ENCODE assay signal across 25 mouse cellular contexts in the genomic region with DNA sequence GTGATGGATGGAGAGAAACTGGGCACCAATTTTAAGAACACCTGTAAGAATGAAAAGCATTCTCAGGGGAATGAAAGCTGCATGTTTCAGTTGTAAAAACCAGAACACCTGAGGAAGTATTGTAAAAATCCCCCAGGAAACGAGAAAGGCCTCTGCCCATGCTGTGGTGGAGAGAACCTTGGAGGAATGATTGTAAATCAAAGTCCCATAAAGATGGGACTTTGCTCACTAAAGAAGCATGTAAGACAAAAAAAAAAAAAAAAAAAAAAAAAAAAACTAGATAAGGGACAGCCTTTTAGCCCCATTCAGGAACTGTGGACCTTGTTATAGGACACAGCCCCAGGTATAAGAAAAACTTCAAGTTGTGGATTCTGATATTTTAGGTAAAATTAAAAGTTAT. TPM values are rescaled to one million over a fixed set of nuclear protein-coding genes. Genes with fewer than 3 reads are reported as not detected.
DNase-seq lines count a peak whose midpoint lies in the region; ATAC-seq and TF ChIP-seq lines count a peak whose summit lies in the region.
"Had no signal": no experiment of that assay in that cellular context is flagged by ENCODE, and none has a peak within 500 bp of the region (broad histone marks: within the 10 kb centered on the region; RNA-seq: fewer than 3 reads in every experiment).

No protein-coding gene starts in this region.

- no peak overlapping the region for H3K9ac ChIP-seq in intestine, embryonic 15.5 days
- H3K9ac ChIP-seq in intestine, postnatal 0 days (ENCODE audit: low read depth, low read length): no peak overlapping the region
- H3K9ac ChIP-seq in midbrain, embryonic 14.5 days (replicated peaks; ENCODE audit: low read length): no peak overlapping the region
- H3K9ac ChIP-seq: embryonic facial prominence, embryonic 12.5 days; forebrain, embryonic 13.5 days; forebrain, embryonic 15.5 days had no signal

- 36% methylated on average over 1 of the region's 1 CpGs for WGBS in intestine, embryonic 15.5 days
- WGBS in intestine, postnatal 0 days: 27% methylated on average over 1 of the region's 1 CpGs
- 53% methylated on average over 1 of the region's 1 CpGs for WGBS in midbrain, embryonic 14.5 days

- H3K36me3 ChIP-seq in intestine, embryonic 15.5 days: no peaks in the 10 kb centered on the region
- H3K36me3 ChIP-seq in intestine, postnatal 0 days (ENCODE audit: control insufficient read depth, insufficient read depth): no peaks in the 10 kb centered on the region
- no peaks in the 10 kb centered on the region for H3K36me3 ChIP-seq in midbrain, embryonic 14.5 days (ENCODE audit: control insufficient read depth, insufficient read depth, low read length)
- H3K36me3 ChIP-seq: embryonic facial prominence, embryonic 10.5 days; embryonic facial prominence, embryonic 12.5 days; forebrain, embryonic 15.5 days; G1E had no signal

- no peak for TF ChIP-seq CTCF in intestine, postnatal 0 days (IDR thresholded peaks at IDR 0.05; ENCODE audit: low read depth)

- peak; percentile 84 for ATAC-seq in intestine, embryonic 15.5 days
- ATAC-seq in intestine, postnatal 0 days: peak; percentile 94
- ATAC-seq in midbrain, embryonic 14.5 days (ENCODE audit: low FRiP score, low TSS enrichment): no peak
- ATAC-seq: activated CD4-positive, CD25-positive, alpha-beta regulatory T cell, adult 4 months; forebrain, embryonic 13.5 days; forebrain, embryonic 15.5 days; Patski had no signal

- no peaks in the 10 kb centered on the region for H3K4me1 ChIP-seq in intestine, embryonic 15.5 days (replicated peaks)
- no peaks in the 10 kb centered on the region for H3K4me1 ChIP-seq in intestine, postnatal 0 days (replicated peaks; ENCODE audit: control insufficient read depth, insufficient read depth, low read length)
- H3K4me1 ChIP-seq in midbrain, embryonic 14.5 days (ENCODE audit: control insufficient read depth, insufficient read depth, low read length): no peaks in the 10 kb centered on the region
- H3K4me1 ChIP-seq: embryonic facial prominence, embryonic 10.5 days; embryonic facial prominence, embryonic 12.5 days; forebrain, embryonic 13.5 days; forebrain, embryonic 15.5 days had no signal

- no peaks in the 10 kb centered on the region for H3K9me3 ChIP-seq in intestine, embryonic 15.5 days
- no peaks in the 10 kb centered on the region for H3K9me3 ChIP-seq in intestine, postnatal 0 days (ENCODE audit: control insufficient read depth)
- H3K9me3 ChIP-seq in midbrain, embryonic 14.5 days (ENCODE audit: control insufficient read depth, low read length): no peaks in the 10 kb centered on the region
- H3K9me3 ChIP-seq: embryonic facial prominence, embryonic 10.5 days; embryonic facial prominence, embryonic 12.5 days; forebrain, embryonic 13.5 days; forebrain, embryonic 15.5 days; G1E had no signal

- H3K4me2 ChIP-seq in intestine, embryonic 15.5 days (replicated peaks): no peak overlapping the region
- H3K4me2 ChIP-seq in intestine, postnatal 0 days (replicated peaks; ENCODE audit: low read depth): no peak overlapping the region
- no peak overlapping the region for H3K4me2 ChIP-seq in midbrain, embryonic 14.5 days (ENCODE audit: low read length)
- H3K4me2 ChIP-seq: embryonic facial prominence, embryonic 12.5 days; forebrain, embryonic 13.5 days; forebrain, embryonic 15.5 days had no signal

- 0 out of 2 replicates have a peak overlapping the region, but pooled peaks have one; percentile 44 for H3K27ac ChIP-seq in intestine, embryonic 15.5 days
- H3K27ac ChIP-seq in intestine, postnatal 0 days (ENCODE audit: low read depth, low read length): no peak overlapping the region
- H3K27ac ChIP-seq in midbrain, embryonic 14.5 days (replicated peaks; ENCODE audit: low read depth, low read length): no peak overlapping the region
- H3K27ac ChIP-seq: embryonic facial prominence, embryonic 10.5 days; embryonic facial prominence, embryonic 12.5 days; forebrain, embryonic 13.5 days; forebrain, embryonic 15.5 days had no signal

- intact Hi-C loops in gastrocnemius, postnatal 14 days (cut with DNase I; ENCODE audit: low total_unique reads): no loop called here

- DNase-seq in left cerebral cortex, adult 9 months (ENCODE audit: low spot score in 2 of 2): no peak
- no peak for DNase-seq in gastrocnemius, postnatal 14 days
- no peak for DNase-seq in midbrain, embryonic 14.5 days
- DNase-seq: adrenal gland, adult 8-10 months; adrenal gland, postnatal 14 days; adrenal gland, postnatal 36 days; cerebellum, adult 11-12 months; cerebellum, adult 2 months; cerebellum, adult 9-10 months; cerebellum, postnatal 10 days; cerebellum, postnatal 25 days had no signal

- no peaks in the 10 kb centered on the region for H3K27me3 ChIP-seq in intestine, embryonic 15.5 days (replicated peaks)
- no peaks in the 10 kb centered on the region for H3K27me3 ChIP-seq in intestine, postnatal 0 days (replicated peaks; ENCODE audit: control insufficient read depth, insufficient read depth, low read length)
- H3K27me3 ChIP-seq in midbrain, embryonic 14.5 days (ENCODE audit: control insufficient read depth, insufficient read depth, low read length): no peaks in the 10 kb centered on the region
- H3K27me3 ChIP-seq: embryonic facial prominence, embryonic 12.5 days; forebrain, embryonic 13.5 days; forebrain, embryonic 15.5 days; Patski had no signal

- no peak overlapping the region for H3K4me3 ChIP-seq in intestine, embryonic 15.5 days (replicated peaks)
- H3K4me3 ChIP-seq in intestine, postnatal 0 days (ENCODE audit: low read depth, low read length): no peak overlapping the region
- H3K4me3 ChIP-seq in midbrain, embryonic 14.5 days (replicated peaks; ENCODE audit: low read depth, low read length): no peak overlapping the region
- H3K4me3 ChIP-seq: embryonic facial prominence, embryonic 10.5 days; embryonic facial prominence, embryonic 12.5 days; forebrain, embryonic 13.5 days; forebrain, embryonic 15.5 days had no signal

RNA-seq across cellular contexts. Expression of a gene that starts 4.5 kb away (rescaled TPM):
- polyA plus RNA-seq in intestine, embryonic 15.5 days (2015; fragmentation: Nextera tagmentation; extraction: Ambion mirVana): 63.1 and 63.6 TPM in 2 replicates
- polyA plus RNA-seq in intestine, postnatal 0 days (2015; fragmentation: Nextera tagmentation; extraction: Ambion mirVana): 99.5 and 101 TPM in 2 replicates
- total RNA-seq in gastrocnemius, postnatal 14 days (2021): not detected
- polyA plus RNA-seq in midbrain, embryonic 14.5 days (2014; fragmentation: Nextera tagmentation; extraction: Ambion mirVana): not detected in 2 replicates
- total RNA-seq: adrenal gland, adult 18-20 months; G1E had no signal
- polyA plus RNA-seq: activated CD4-positive, CD25-positive, alpha-beta regulatory T cell, adult 4 months; C2C12; cerebellum, adult 2 months; cortical plate, adult 2 months; embryonic facial prominence, embryonic 10.5 days; embryonic facial prominence, embryonic 12.5 days; embryonic facial prominence, embryonic 14.5 days; forebrain, embryonic 11.5 days; forebrain, embryonic 13.5 days; forebrain, embryonic 15.5 days; G1E; Patski had no signal

Comparison
In these comparisons a context has a peak if more than half of its experiments do, and no peak if none do; other contexts are left out.
1. RNA of a gene that starts 4.5 kb away (polyA plus RNA-seq): 99.5 to 101 TPM in intestine, postnatal 0 days and 63.1 to 63.6 TPM in intestine, embryonic 15.5 days; not detected in midbrain, embryonic 14.5 days; every median in the first group is over 10 times any median in the second.